Mouse (Mus musculus): Measurements from ENCODE around the gene Pnpla1. TPM values are rescaled to one million over a fixed set of nuclear protein-coding genes. Genes with fewer than 3 reads are reported as not detected.

The Pnpla1 gene
- total RNA-seq (2023), result under 1 TPM in 1 of 2 experiments, not detected in 1; 0.27 TPM

DNA sequence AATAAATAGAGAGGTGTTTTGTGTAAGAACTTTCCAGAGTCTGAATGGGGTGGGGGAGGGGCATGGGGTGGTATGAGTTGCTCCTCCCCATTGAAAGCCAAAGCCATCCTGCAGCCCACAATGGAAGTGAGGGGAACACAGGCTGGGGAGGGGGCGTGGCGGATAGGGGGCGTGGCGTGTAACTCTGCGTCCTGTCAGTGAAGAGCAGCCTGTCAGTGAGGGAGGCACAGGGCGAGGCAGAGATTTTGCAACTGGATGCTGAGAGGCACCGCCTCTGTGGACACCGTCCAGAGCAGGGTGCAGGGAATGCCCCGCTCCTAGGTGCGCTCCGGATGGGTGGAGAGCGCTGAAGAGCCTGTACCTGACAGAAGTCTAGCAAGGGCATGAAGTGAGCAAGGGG lies at the start of gene Pnpla1:
TSS of gene Pnpla1 (plus strand) at position 207 of the 400 bp plus-strand sequence.

DNA sequence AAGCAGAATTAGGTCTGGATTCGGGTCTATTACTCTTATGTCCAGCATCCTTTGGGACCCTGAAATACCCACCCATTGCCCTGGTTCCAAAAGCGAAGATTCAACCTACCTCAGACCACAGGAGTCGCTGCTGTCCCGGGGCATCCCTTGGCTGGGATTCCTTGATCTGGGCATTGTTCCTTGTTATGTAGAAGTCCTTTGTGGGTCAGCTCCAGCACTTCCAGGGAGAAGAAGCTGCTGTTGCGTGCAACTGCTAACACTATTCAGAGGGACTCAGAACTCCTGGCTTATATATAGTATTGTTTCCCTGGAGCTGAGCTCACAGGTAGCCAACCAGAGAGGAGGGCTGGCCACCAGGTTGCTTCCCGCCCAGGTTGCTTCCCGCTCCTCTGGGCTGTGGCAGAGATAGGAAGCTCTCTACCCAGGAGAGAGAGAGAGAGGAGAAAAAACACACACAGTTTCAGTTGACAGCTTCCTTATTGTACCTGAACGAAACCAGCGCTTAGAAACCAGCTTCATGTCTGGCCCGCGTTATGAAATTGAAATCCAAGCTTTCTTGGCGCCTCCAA lies 56.9 kb downstream of the Pnpla1 start, which contains the start of gene 4930539E08Rik:
TSS of gene 4930539E08Rik (minus strand) at position 265 of the 569 bp plus-strand sequence.

Other genes starting within 250 kb of the Pnpla1 start
- gene Srpk1, start 235.7 kb upstream of the Pnpla1 start, total RNA-seq (2023), result 100 to 1,000 TPM; 103 to 108 TPM
- gene Slc26a8, start 168.2 kb upstream of the Pnpla1 start, total RNA-seq (2023), result under 1 TPM in 1 of 2 experiments, not detected in 1; 0.42 TPM
- 100 to 1,000 TPM in 1 of 2 experiments, 10 to 100 TPM in 1; 89.1 to 121 TPM for gene Mapk14, start 167.1 kb upstream of the Pnpla1 start, total RNA-seq (2023)
- 10 to 100 TPM in 1 of 2 experiments, 1 to 10 TPM in 1; 9.0 to 10.7 TPM for gene AC170998.1, start 132.3 kb upstream of the Pnpla1 start, total RNA-seq (2023)
- not detected for gene Mapk13, start 89.1 kb upstream of the Pnpla1 start, total RNA-seq (2023)
- gene Brpf3, start 57.3 kb upstream of the Pnpla1 start, total RNA-seq (2023), result 10 to 100 TPM; 62.1 to 75.6 TPM
- under 1 TPM; 0.27 to 0.38 TPM for gene 4930539E08Rik, start 56.9 kb downstream of the Pnpla1 start, total RNA-seq (2023)
- not detected for gene Pxt1, start 85.4 kb downstream of the Pnpla1 start, total RNA-seq (2023)
- 10 to 100 TPM; 80.3 to 82.1 TPM for gene Kctd20, start 93.5 kb downstream of the Pnpla1 start, total RNA-seq (2023)
- gene Stk38, start 149.6 kb downstream of the Pnpla1 start, total RNA-seq (2023), result 100 to 1,000 TPM; 204 to 207 TPM
- 100 to 1,000 TPM; 517 to 573 TPM for gene Srsf3, start 174.2 kb downstream of the Pnpla1 start, total RNA-seq (2023)
- gene Cdkn1a, start 232.6 kb downstream of the Pnpla1 start, total RNA-seq (2023), result 1 to 10 TPM; 2.0 to 3.2 TPM

All from B cell, adult 67 days (primary cell).